Mouse (Mus musculus) bone marrow macrophage, adult 2 months (primary cell): Measurements from ENCODE around the gene Poc1a. TPM values are rescaled to one million over a fixed set of nuclear protein-coding genes. Genes with fewer than 3 reads are reported as not detected.

Source experiments
- H3K27ac ChIP-seq: 2 replicates; pipeline ENCODE4 v1.5.1; 2012; ENCODE audit warnings: low read depth, low read length; ENCODE audit not compliant: insufficient read depth
- H3K4me1 ChIP-seq: 2 replicates; pipeline ENCODE4 v1.6.1; 2012; ENCODE audit warnings: low read length; ENCODE audit not compliant: control insufficient read depth, insufficient read depth
- H3K4me3 ChIP-seq: 2 replicates; pipeline ENCODE4 v1.5.1; 2012; ENCODE audit warnings: mild to moderate bottlenecking, low read length, moderate library complexity; ENCODE audit not compliant: insufficient read depth
- CTCF ChIP-seq: IDR thresholded peaks from 2 replicates; pipeline ENCODE4 v1.5.1; 2012; ENCODE audit warnings: low read depth, mild to moderate bottlenecking, low read length, moderate library complexity
- POLR2A ChIP-seq: IDR thresholded peaks from 2 replicates; pipeline ENCODE4 v1.6.1; 2012; ENCODE audit warnings: mild to moderate bottlenecking, low read depth, low read length, borderline replicate concordance
- polyA plus RNA-seq: library from polyadenylated mRNA; stranded (reverse); fragments of >200 nt; gene quantifications from 2 replicates; pipeline ENCODE4 v1.2.4, GENCODE M21; 2012; ENCODE audit not compliant: missing spikeins, insufficient read depth, insufficient read length

The Poc1a gene
- polyA plus RNA-seq, 1 experiment = 13.7 TPM

DNA sequence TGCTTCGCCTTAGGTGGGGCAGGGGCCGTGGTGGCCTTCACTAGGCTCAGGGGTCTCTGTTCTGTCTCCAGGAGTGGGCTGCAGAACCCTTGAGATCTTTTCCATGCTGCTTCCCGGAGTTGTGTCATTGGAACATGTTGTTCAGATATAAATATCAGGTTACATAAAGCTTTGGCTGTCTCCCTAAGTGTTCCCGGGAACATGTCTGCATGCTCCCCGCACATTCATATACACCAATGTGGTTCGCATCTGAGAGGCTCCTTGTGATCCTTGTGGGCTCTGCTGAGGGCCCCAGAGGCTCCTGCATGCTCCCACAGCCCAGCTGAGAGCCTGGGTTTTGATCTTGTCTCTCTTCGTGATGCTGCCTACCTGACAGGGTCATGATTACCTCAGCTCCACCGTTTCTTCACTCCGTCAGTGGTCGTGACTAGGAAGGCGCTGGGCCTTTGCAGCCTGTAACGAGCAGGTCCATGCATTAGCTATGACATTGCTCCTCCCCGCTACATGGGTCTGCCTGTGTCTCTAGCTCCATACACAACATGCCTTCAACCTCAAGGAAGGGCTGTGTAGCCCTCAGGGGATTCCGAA lies 12.8 kb downstream of the Poc1a start:
- Histone ChIP-seq H3K4me3 (no peak overlapping the region), H3K27ac (no peak overlapping the region), H3K4me1 (peaks cover 25% of the 10 kb centered on the region)
- no peak for TF ChIP-seq POLR2A
- TF ChIP-seq CTCF = no peak

DNA sequence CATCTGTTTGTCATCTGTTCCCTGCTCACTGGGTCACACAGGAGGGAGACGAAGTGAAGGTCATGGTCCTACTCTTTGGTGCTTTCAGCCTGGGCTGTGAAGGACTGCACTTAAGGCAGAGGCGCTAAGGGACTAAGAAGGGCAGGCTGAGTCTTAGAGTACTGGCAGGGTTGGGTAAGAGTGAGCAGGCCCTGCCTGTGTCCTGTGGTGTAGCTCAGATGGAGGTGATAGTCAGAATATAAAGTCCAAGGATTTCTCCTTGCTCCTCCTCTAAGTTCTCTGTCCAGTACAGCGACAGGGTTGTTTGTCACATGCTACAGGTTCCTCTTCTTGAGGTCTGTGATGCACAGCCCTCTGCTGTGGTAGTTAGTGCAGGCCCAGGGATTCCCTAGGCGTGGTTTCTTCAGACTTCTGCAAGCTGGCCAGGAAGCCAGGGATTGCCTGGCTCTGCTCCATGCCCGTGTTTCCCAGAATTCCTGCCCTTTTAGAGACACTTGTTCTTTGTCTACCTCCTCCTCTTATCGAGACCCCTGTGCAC lies 15.8 kb downstream of the Poc1a start:
- H3K4me3 ChIP-seq = no peak overlapping the region
- H3K27ac ChIP-seq = peak overlapping the region; percentile 52
- TF ChIP-seq POLR2A (no peak), CTCF (no peak)
- H3K4me1 ChIP-seq = peaks cover 28% of the 10 kb centered on the region

- peaks cover 26% of the 10 kb centered on the region for H3K4me1 ChIP-seq
- no peak for TF ChIP-seq POLR2A
- no peak for TF ChIP-seq CTCF
- H3K4me3 ChIP-seq = no peak overlapping the region
- no peak overlapping the region for H3K27ac ChIP-seq
These were observed 19.4 kb downstream of the Poc1a start for GRCm38 (mm10) chr9:106300176-106300803.

GRCm38 (mm10) chr9:106300949-106301348 lies 20.1 kb downstream of the Poc1a start:
- TF ChIP-seq POLR2A = no peak
- Histone ChIP-seq H3K4me1 (peaks cover 19% of the 10 kb centered on the region), H3K4me3 (no peak overlapping the region), H3K27ac (no peak overlapping the region)

- Histone ChIP-seq H3K4me1 (peaks cover 13% of the 10 kb centered on the region), H3K27ac (no peak overlapping the region), H3K4me3 (no peak overlapping the region)
- no peak for TF ChIP-seq POLR2A
These were observed 20.7 kb downstream of the Poc1a start for GRCm38 (mm10) chr9:106301446-106302080.

DNA sequence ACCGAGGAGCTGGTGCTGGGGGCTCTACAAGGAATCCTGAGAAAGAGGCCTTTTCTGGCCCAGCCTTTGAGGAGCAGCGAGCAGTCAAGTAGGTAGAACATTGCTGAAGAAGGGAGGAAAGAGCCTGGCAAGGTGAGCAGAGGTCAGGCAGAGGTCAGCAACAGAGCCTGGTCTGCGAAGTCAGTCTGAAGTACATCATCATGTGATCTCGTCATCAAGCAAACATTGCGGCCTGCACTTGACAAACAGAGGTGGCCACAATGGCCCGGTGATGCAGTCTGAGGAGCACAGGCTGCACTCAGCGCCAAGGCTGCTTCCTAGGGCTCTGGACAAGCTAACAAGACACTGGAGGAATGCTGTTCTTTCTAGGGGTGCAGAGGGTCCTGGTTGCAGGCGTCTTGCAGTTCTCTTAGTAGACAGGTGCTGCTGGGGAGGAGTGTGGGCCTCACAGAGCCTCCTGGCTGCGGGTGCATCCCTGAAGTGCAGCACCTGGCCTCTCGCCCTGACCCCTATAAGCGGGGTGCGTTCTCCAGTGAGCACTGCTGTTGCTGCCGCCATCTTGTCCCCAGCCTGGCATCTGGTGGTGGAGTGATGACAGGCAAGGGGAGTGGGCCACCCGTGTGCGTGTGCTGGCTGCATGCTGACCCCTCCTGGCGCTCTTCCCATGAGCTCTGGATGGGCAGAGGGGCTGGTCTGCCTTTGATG lies 21.7 kb downstream of the Poc1a start:
- H3K4me3 ChIP-seq = no peak overlapping the region
- no peak overlapping the region for H3K27ac ChIP-seq
- H3K4me1 ChIP-seq = peaks cover 12% of the 10 kb centered on the region
- TF ChIP-seq POLR2A = no peak
- no peak for TF ChIP-seq CTCF

- Histone ChIP-seq H3K4me1 (peaks cover 18% of the 10 kb centered on the region), H3K4me3 (no peak overlapping the region), H3K27ac (no peak overlapping the region)
- no peak for TF ChIP-seq POLR2A
- TF ChIP-seq CTCF = no peak
These were observed 22.6 kb downstream of the Poc1a start for GRCm38 (mm10) chr9:106303460-106303960.

DNA sequence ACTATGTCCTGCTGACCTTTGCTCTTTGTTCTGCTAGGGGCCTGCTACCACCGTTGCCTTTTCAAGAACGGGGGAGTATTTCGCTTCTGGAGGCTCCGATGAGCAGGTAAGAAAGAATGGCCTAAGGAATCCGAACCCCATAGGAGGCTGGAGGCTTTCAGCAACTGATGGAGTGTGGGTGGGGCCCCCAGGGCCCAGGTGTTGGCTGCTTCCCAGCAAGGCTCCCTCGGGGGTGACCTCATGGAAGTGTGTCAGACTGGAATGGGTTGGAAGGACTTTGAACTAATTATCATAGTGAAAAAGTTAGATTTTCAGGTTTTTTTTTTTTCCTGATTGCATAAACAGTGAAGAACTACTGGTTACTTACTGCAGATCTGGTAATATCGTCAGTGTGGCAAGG lies 24.4 kb downstream of the Poc1a start:
- TF ChIP-seq POLR2A = no peak
- no peak for TF ChIP-seq CTCF
- Histone ChIP-seq H3K4me3 (no peak overlapping the region), H3K4me1 (peaks cover 30% of the 10 kb centered on the region), H3K27ac (no peak overlapping the region)

GRCm38 (mm10) chr9:106306662-106307351 lies 25.9 kb downstream of the Poc1a start:
- no peak for TF ChIP-seq POLR2A
- TF ChIP-seq CTCF = peak; percentile 97
- peaks cover 36% of the 10 kb centered on the region for H3K4me1 ChIP-seq
- peak overlapping the region; percentile 99 for H3K27ac ChIP-seq

More at GRCm38 (mm10) chr9:106306662-106307351, 25.9 kb downstream of the Poc1a start:
- H3K4me3 ChIP-seq = no peak overlapping the region
